Mouse (Mus musculus): ENCODE measurements around the gene Sorl1. TPM values are rescaled to one million over a fixed set of nuclear protein-coding genes. Genes with fewer than 3 reads are reported as not detected.

Gene Sorl1
- polyA plus RNA-seq, 1 experiment from 2014 or later = 1.0 TPM

DNA sequence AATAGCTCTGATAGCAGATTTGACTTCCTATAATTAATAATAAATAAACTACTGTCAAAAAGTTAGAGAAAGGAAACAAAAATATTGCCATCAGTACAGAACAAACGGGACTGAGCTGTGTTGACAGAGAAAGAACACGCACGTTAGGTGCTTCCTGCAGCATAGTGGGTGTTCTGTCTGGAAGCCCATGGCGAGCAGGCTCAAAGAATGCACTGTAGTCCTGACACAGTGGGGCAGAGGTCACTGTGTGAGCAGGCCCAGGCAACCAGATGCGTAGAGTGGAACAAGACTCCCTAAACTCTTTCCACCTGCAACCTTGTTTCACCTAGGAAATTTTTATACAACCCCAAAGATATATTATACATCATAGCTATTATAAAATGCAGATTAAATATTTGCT is 194.1 kb downstream of the Sorl1 start:
- DNase-seq = no peak
- no peak overlapping the region for H3K9ac ChIP-seq
- H3K36me3 ChIP-seq = no peaks in the 10 kb centered on the region
- H3K27ac ChIP-seq = no peak overlapping the region
- peaks cover 1% of the 10 kb centered on the region for H3K27me3 ChIP-seq
- H3K9me3 ChIP-seq (replicated peaks) = no peaks in the 10 kb centered on the region
- no peak overlapping the region for H3K4me3 ChIP-seq (replicated peaks)
- H3K4me1 ChIP-seq (replicated peaks) = no peaks in the 10 kb centered on the region
- no peak for ATAC-seq (ENCODE audit: low read depth)
- H3K4me2 ChIP-seq = no peak overlapping the region
- WGBS (ENCODE audit: insufficient replicate concordance) = 52% methylated on average over 5 of the region's 5 CpGs

DNA sequence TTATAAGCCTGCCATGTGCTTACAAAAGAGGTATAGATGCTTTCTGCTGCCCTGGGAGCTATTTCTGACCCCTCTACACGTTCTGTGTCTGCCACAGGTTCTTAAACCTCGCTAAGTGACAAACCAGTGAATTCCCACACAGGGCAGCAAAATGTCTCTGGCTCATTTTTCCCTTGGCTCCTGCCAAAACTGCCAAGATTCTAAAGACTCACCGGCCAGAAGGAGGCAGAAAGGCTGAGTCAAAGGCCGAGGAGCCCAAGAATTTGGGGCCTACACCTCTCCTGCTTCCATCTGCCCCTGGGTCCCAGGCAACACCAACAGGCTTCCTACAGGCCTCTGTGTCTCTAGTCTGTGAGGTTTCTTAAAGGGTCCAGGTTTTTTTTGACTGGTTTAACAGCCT is 198.4 kb downstream of the Sorl1 start:
- DNase-seq (no peak), ATAC-seq (ENCODE audit: low read depth) (no peak)
- Histone ChIP-seq H3K4me2 (no peak overlapping the region), H3K27me3 (no peaks in the 10 kb centered on the region), H3K9me3 (replicated peaks) (no peaks in the 10 kb centered on the region), H3K4me3 (replicated peaks) (no peak overlapping the region), H3K9ac (no peak overlapping the region), H3K4me1 (replicated peaks) (no peaks in the 10 kb centered on the region), H3K36me3 (no peaks in the 10 kb centered on the region), H3K27ac (no peak overlapping the region)
- WGBS (ENCODE audit: insufficient replicate concordance) = 41% methylated on average over 4 of the region's 4 CpGs

DNA sequence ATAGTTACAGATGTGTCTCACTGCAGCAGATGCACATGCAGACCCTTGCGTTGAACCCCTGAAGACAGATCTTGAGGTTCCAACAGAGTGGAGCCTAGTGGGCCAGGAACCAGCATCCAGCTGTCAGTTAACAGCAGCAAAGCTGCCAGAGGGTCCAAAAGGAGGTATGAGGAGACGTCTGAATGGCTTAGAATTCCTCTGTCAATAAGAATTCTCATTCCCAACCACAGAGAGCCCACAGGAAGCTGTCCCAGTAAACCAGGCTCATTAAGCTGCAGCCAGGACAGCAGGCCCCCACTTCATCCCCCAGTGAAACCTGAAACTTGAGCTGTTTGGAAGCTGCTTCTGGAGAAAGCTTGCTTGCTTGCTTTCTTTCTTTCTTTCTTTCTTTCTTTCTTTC is 200.0 kb downstream of the Sorl1 start:
- H3K36me3 ChIP-seq = no peaks in the 10 kb centered on the region
- H3K4me3 ChIP-seq (replicated peaks) = no peak overlapping the region
- H3K27ac ChIP-seq = no peak overlapping the region
- 36% methylated on average over 2 of the region's 2 CpGs for WGBS (ENCODE audit: insufficient replicate concordance)
- H3K4me2 ChIP-seq = no peak overlapping the region
- no peak overlapping the region for H3K9ac ChIP-seq
- DNase-seq (no peak), ATAC-seq (ENCODE audit: low read depth) (no peak)
- no peaks in the 10 kb centered on the region for H3K27me3 ChIP-seq
- H3K4me1 ChIP-seq (replicated peaks) = no peaks in the 10 kb centered on the region
- H3K9me3 ChIP-seq (replicated peaks) = no peaks in the 10 kb centered on the region

DNA sequence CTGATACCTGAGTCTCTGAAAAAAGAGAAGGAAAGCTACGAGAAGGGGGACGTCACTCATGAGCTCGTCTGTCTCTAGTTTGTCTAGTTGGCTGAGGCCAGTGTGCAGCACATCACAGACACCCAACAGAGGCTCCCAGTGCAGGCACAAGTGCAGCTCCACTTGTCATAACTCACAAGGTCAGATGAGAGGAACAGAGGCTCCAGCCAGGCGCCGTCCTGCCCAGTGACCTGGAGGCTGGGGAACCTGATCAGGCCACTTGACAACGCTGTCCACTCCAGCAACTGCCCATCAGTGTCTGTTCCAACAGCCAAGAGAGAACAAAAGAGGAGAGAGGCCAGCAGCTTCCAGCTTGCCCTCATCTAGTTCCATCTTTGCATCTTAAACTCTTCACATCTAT is 201.7 kb downstream of the Sorl1 start:
- H3K36me3 ChIP-seq = no peaks in the 10 kb centered on the region
- 73% methylated on average over 6 of the region's 6 CpGs for WGBS (ENCODE audit: insufficient replicate concordance)
- H3K27ac ChIP-seq = no peak overlapping the region
- H3K27me3 ChIP-seq = no peaks in the 10 kb centered on the region
- no peak for DNase-seq
- H3K4me3 ChIP-seq (replicated peaks) = no peak overlapping the region
- H3K4me2 ChIP-seq = no peak overlapping the region
- no peak for ATAC-seq (ENCODE audit: low read depth)
- no peaks in the 10 kb centered on the region for H3K9me3 ChIP-seq (replicated peaks)
- H3K4me1 ChIP-seq (replicated peaks) = no peaks in the 10 kb centered on the region
- no peak overlapping the region for H3K9ac ChIP-seq

DNA sequence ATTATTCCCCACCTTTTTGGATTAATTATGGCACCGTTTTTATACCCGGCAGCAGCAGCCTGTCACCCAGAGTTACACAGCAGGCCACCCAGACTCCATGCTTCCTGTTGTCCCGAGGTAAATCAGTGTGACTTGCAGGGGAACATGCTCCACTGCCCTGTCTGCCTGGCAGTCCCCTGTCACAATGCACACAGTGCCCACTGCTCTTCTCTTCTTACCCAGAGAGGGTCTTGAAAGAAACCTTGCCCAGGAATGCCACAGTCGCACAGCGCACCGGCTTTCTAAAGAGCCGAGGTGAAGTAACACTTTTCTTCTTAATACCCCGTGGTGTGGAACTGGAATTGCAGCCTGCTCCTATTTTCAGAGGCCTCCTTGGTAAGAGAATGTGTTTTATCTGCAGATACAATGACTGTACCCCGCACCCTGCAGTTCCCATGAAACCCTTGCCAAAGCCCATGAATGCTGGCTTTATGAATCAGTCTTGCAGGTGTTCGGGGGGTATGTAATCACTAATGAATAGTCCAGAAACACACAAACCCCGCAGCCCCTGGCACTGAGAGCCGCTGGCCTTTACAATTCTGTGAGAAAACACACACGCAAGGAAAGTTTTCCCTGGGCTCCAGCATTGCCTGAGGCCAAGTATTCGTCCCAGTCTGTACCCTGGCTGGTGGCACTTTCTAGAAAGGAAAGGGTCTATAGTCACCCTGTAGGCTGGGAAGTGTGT is 205.3 kb downstream of the Sorl1 start:
- Histone ChIP-seq H3K4me1 (replicated peaks) (no peaks in the 10 kb centered on the region), H3K9ac (no peak overlapping the region), H3K27ac (no peak overlapping the region), H3K9me3 (replicated peaks) (no peaks in the 10 kb centered on the region), H3K4me3 (replicated peaks) (no peak overlapping the region), H3K27me3 (no peaks in the 10 kb centered on the region), H3K36me3 (no peaks in the 10 kb centered on the region), H3K4me2 (no peak overlapping the region)
- ATAC-seq (ENCODE audit: low read depth) (no peak), DNase-seq (no peak)
- WGBS (ENCODE audit: insufficient replicate concordance) = 66% methylated on average over 14 of the region's 14 CpGs

DNA sequence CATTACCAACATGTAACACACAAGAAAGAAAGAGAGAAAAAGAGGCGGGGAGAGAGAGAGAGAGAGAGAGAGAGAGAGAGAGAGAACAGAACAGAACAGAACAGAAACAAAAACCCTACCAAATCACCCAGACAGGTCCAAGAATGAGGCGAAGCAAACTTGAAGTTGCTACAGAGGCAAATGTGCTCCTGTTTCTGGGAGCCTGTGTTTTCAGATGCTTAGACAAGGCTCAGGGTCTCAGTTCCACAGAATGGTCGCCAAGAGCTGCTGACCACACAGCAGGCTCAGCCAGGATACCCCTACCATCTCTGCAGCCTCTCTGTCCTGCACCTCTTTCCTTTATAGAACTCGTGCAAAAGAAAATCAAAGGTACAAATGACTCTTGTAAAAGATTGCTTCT is 205.9 kb downstream of the Sorl1 start:
- no peaks in the 10 kb centered on the region for H3K9me3 ChIP-seq (replicated peaks)
- WGBS (ENCODE audit: insufficient replicate concordance) = 47% methylated on average over 4 of the region's 4 CpGs
- H3K36me3 ChIP-seq = no peaks in the 10 kb centered on the region
- H3K4me2 ChIP-seq = no peak overlapping the region
- H3K27ac ChIP-seq = no peak overlapping the region
- H3K4me3 ChIP-seq (replicated peaks) = no peak overlapping the region
- no peak for DNase-seq
- no peak overlapping the region for H3K9ac ChIP-seq
- H3K27me3 ChIP-seq = no peaks in the 10 kb centered on the region
- H3K4me1 ChIP-seq (replicated peaks) = no peaks in the 10 kb centered on the region
- no peak for ATAC-seq (ENCODE audit: low read depth)

DNA sequence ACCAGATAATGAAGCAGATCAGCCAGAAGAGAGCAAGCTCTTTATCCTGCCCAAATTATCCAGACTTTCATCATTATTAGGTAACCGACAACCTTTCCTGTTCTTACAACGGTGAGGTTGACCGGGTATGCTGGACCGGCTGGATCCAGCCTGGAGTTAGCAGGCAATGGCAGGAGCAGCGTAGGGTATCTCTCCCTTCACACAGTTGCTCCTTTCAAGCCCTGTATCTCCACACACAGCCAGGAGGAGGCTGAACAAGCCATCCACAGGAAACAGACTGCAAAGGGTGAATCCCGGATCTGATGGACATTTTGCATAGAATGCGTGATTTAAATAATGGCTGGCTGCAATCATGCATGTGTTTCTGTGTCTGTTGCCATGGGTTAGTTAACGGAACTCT is 208.5 kb downstream of the Sorl1 start:
- Histone ChIP-seq H3K4me3 (replicated peaks) (no peak overlapping the region), H3K9ac (no peak overlapping the region), H3K4me1 (replicated peaks) (no peaks in the 10 kb centered on the region), H3K36me3 (no peaks in the 10 kb centered on the region), H3K4me2 (no peak overlapping the region), H3K27ac (no peak overlapping the region), H3K27me3 (no peaks in the 10 kb centered on the region), H3K9me3 (replicated peaks) (no peaks in the 10 kb centered on the region)
- WGBS (ENCODE audit: insufficient replicate concordance) = 70% methylated on average over 8 of the region's 8 CpGs
- DNase-seq (no peak), ATAC-seq (ENCODE audit: low read depth) (no peak)

Other genes starting within 250 kb of the Sorl1 start
- gene Sc5d, start 140.0 kb upstream of the Sorl1 start, polyA plus RNA-seq (2015; fragmentation: Nextera tagmentation; extraction: Ambion mirVana) = 57.3 and 68.1 TPM in 2 replicates